Mouse (Mus musculus) left cerebral cortex, adult 2 months (tissue): ENCODE measurements around the gene Naip1. TPM values are rescaled to one million over a fixed set of nuclear protein-coding genes. Genes with fewer than 3 reads are reported as not detected.
"Not testable (repeated sequence)": the region's sequence is repeated elsewhere in the genome, so short reads cannot be mapped to it uniquely, and the experiment has no call there.

Experiments used
- DNase-seq, 2 experiments: peaks; one replicate each; pipeline ENCODE4 v3.0.0; 2021 to 2022; ENCODE audit warnings: low spot score in 2 of 2, mixed read lengths in 1 of 2; ENCODE audit errors: extremely low spot score in 1 of 2
- H3K27ac ChIP-seq: fragments of 200-600 bp; 2 replicates; pipeline ENCODE4 v1.8.1; 2022
- H3K4me3 ChIP-seq: fragments of 200-600 bp; 2 replicates; pipeline ENCODE4 v1.8.1; 2022
- CTCF ChIP-seq: fragments of 200-600 bp; IDR thresholded peaks from 2 replicates; pipeline ENCODE4 v1.8.1; 2022; ENCODE audit warnings: antibody characterized with exemption, mild to moderate bottlenecking, moderate library complexity
- intact Hi-C: fragments of 180-260 bp; cut with DNase I; formaldehyde crosslinking; loops from one replicate; pipeline ENCODE4 v1.15.1; 2025
- total RNA-seq, 2 experiments: library from RNA; stranded (reverse); gene quantifications; 2 replicates each; pipeline ENCODE4 v1.2.3; 2021

Gene Naip1
- total RNA-seq, 2 experiments from 2014 or later, result 0.16 to 0.25 TPM

GRCm38 (mm10) chr13:100440116-100440515, 12.6 kb downstream of the Naip1 start:
- no peak overlapping the region for H3K27ac ChIP-seq
- DNase-seq, result no peak
- no peak for TF ChIP-seq CTCF
- no peak overlapping the region for H3K4me3 ChIP-seq
- intact Hi-C loops, result no loop called here

- no peak for TF ChIP-seq CTCF
- no peak overlapping the region for H3K4me3 ChIP-seq
- intact Hi-C loops, result no loop called here
- no peak for DNase-seq
- H3K27ac ChIP-seq, result no peak overlapping the region
Measured at GRCm38 (mm10) chr13:100438701-100439100, 14.0 kb downstream of the Naip1 start.

- H3K4me3 ChIP-seq, result no peak overlapping the region
- TF ChIP-seq CTCF, result no peak
Measured at GRCm38 (mm10) chr13:100437322-100437825, 15.3 kb downstream of the Naip1 start.

GRCm38 (mm10) chr13:100436556-100437163, 16.0 kb downstream of the Naip1 start:
- H3K27ac ChIP-seq, H3K4me3 ChIP-seq, intact Hi-C loops, DNase-seq: not testable (repeated sequence)

More at GRCm38 (mm10) chr13:100437322-100437825, 15.3 kb downstream of the Naip1 start:
- no peak overlapping the region for H3K27ac ChIP-seq
- intact Hi-C loops, result no loop called here
- no peak for DNase-seq

- DNase-seq, H3K4me3 ChIP-seq, intact Hi-C loops, H3K27ac ChIP-seq: not testable (repeated sequence)
Measured at GRCm38 (mm10) chr13:100419958-100420357, 32.7 kb downstream of the Naip1 start.

GRCm38 (mm10) chr13:100414428-100414827, 38.2 kb downstream of the Naip1 start:
- DNase-seq, result no peak
- H3K4me3 ChIP-seq, result no peak overlapping the region
- TF ChIP-seq CTCF, result no peak
- no peak overlapping the region for H3K27ac ChIP-seq
- intact Hi-C loops, result no loop called here

GRCm38 (mm10) chr13:100409825-100410224, 42.8 kb downstream of the Naip1 start:
- no peak for DNase-seq
- TF ChIP-seq CTCF, result no peak
- Histone ChIP-seq H3K4me3 (no peak overlapping the region), H3K27ac (no peak overlapping the region)
- intact Hi-C loops, result no loop called here

GRCm38 (mm10) chr13:100409181-100409580, 43.5 kb downstream of the Naip1 start:
- intact Hi-C loops, result no loop called here
- TF ChIP-seq CTCF, result no peak
- Histone ChIP-seq H3K4me3 (no peak overlapping the region), H3K27ac (no peak overlapping the region)
- no peak for DNase-seq

GRCm38 (mm10) chr13:100408242-100408641, 44.4 kb downstream of the Naip1 start:
- Histone ChIP-seq H3K27ac (no peak overlapping the region), H3K4me3 (no peak overlapping the region)
- no peak for DNase-seq
- intact Hi-C loops, result no loop called here
- no peak for TF ChIP-seq CTCF

- H3K27ac ChIP-seq, H3K4me3 ChIP-seq, DNase-seq, intact Hi-C loops: not testable (repeated sequence)
Measured at GRCm38 (mm10) chr13:100402930-100403637, 49.6 kb downstream of the Naip1 start.

- intact Hi-C loops, result loop anchor here (5.0 kb wide), 1 partner anchor 279 kb away; no protein-coding TSS in a partner anchor
- H3K4me3 ChIP-seq, H3K27ac ChIP-seq: not testable (repeated sequence)
- TF ChIP-seq CTCF, result peak; percentile 53
- peak; percentile 9 to 17 for DNase-seq
Measured at GRCm38 (mm10) chr13:100391021-100391420, 61.6 kb downstream of the Naip1 start.

- TF ChIP-seq CTCF, result no peak
- DNase-seq, result no peak
- intact Hi-C loops, result no loop called here
- H3K4me3 ChIP-seq, result no peak overlapping the region
- H3K27ac ChIP-seq, result no peak overlapping the region
Measured at GRCm38 (mm10) chr13:100370536-100370935, 82.1 kb downstream of the Naip1 start.

Other genes with a start within 250 kb of the Naip1 start
- under 1 TPM; 0.28 to 0.43 TPM for gene Naip5, start 206.5 kb downstream of the Naip1 start, total RNA-seq
- gene Naip6, start 135.2 kb downstream of the Naip1 start, total RNA-seq, result under 1 TPM; 0.19 to 0.25 TPM
- 10 to 100 TPM; 42.4 to 47.5 TPM for gene Gtf2h2, start 39.7 kb upstream of the Naip1 start, total RNA-seq
- gene Ocln, start 99.8 kb upstream of the Naip1 start, total RNA-seq, result 1 to 10 TPM; 7.1 to 8.0 TPM
- gene Marveld2, start 164.1 kb upstream of the Naip1 start, total RNA-seq, result 1 to 10 TPM; 1.6 to 1.9 TPM
- gene Ak6, start 198.1 kb upstream of the Naip1 start, total RNA-seq, result 10 to 100 TPM; 66.9 to 86.2 TPM
- 10 to 100 TPM; 14.1 to 14.6 TPM for gene Rad17, start 198.2 kb upstream of the Naip1 start, total RNA-seq
- gene Taf9, start 198.7 kb upstream of the Naip1 start, total RNA-seq, result 10 to 100 TPM; 23.9 to 34.0 TPM
- under 1 TPM in 1 of 2 experiments, not detected in 1; 0.59 TPM for gene Ccdc125, start 216.8 kb upstream of the Naip1 start, total RNA-seq